Mouse (Mus musculus) B cell, adult (primary cell): ENCODE data around the gene 1810055G02Rik. TPM values are rescaled to one million over a fixed set of nuclear protein-coding genes. Genes with fewer than 3 reads are reported as not detected.

Experiments
- total RNA-seq: library from RNA; stranded (reverse); gene quantifications from 4 replicates; pipeline ENCODE4 v1.2.4, GENCODE M21; 2023; ENCODE audit not compliant: inconsistent age

1810055G02Rik gene
- total RNA-seq = 4.8 to 6.5 TPM (median 5.5 TPM) in 4 replicates

GRCm38 (mm10) chr19:3708078-3709012 is at the start of gene 1810055G02Rik:
Gene 1810055G02Rik (plus strand): TSS chr19:3708293.

GRCm38 (mm10) chr19:3686215-3686894 is 21.7 kb upstream of the 1810055G02Rik start, which contains the start of gene Lrp5:
Gene Lrp5 (minus strand): TSS chr19:3686564.

GRCm38 (mm10) chr19:3767276-3767780 is 59.2 kb downstream of the 1810055G02Rik start, which contains the start of gene Kmt5b:
Gene Kmt5b (plus strand): TSS chr19:3767421.

Other genes with a start within 250 kb of the 1810055G02Rik start
- 126 to 148 TPM (median 132 TPM) in 4 replicates for gene Ppp6r3, start 132.5 kb upstream of the 1810055G02Rik start, total RNA-seq
- 0.63 to 1.2 TPM (median 0.94 TPM) in 4 replicates for gene Lrp5, start 21.7 kb upstream of the 1810055G02Rik start, total RNA-seq
- gene Kmt5b, start 59.1 kb downstream of the 1810055G02Rik start, total RNA-seq = 110 to 126 TPM (median 119 TPM) in 4 replicates
- 51.3 to 66.2 TPM (median 60.2 TPM) in 4 replicates for gene Chka, start 143.5 kb downstream of the 1810055G02Rik start, total RNA-seq
- 135 to 176 TPM (median 152 TPM) in 4 replicates for gene Tcirg1, start 198.8 kb downstream of the 1810055G02Rik start, total RNA-seq
- 84.9 to 96.2 TPM (median 92.2 TPM) in 4 replicates for gene Ndufs8, start 204.5 kb downstream of the 1810055G02Rik start, total RNA-seq
- gene Aldh3b1, start 221.5 kb downstream of the 1810055G02Rik start, total RNA-seq = 8.7 to 9.6 TPM (median 9.1 TPM) in 4 replicates
- 548 to 668 TPM (median 607 TPM) in 4 replicates for gene Unc93b1, start 226.9 kb downstream of the 1810055G02Rik start, total RNA-seq